Mouse (Mus musculus): ENCODE results near the gene Dmrtc2. TPM values are rescaled to one million over a fixed set of nuclear protein-coding genes. Genes with fewer than 3 reads are reported as not detected.

Dmrtc2 gene
- polyA plus RNA-seq, 1 experiment from 2014 or later = not detected

GRCm38 (mm10) chr7:24919728-24920127, 49.9 kb downstream of the Dmrtc2 start:
- WGBS = 89% methylated on average over 9 of the region's 9 CpGs
- Histone ChIP-seq H3K9me3 (ENCODE audit: control insufficient read depth, low read length) (no peaks in the 10 kb centered on the region), H3K9ac (ENCODE audit: low read length) (no peak overlapping the region), H3K27me3 (ENCODE audit: control insufficient read depth, insufficient read depth, low read length) (no peaks in the 10 kb centered on the region), H3K36me3 (ENCODE audit: control insufficient read depth, insufficient read depth, low read length) (peaks cover 31% of the 10 kb centered on the region), H3K27ac (ENCODE audit: low read depth, low read length) (no peak overlapping the region), H3K4me3 (ENCODE audit: low read depth, low read length) (no peak overlapping the region), H3K4me2 (ENCODE audit: low read depth) (no peak overlapping the region), H3K4me1 (ENCODE audit: control insufficient read depth, insufficient read depth, low read length) (no peaks in the 10 kb centered on the region)
- DNase-seq (ENCODE audit: low spot score) (no peak), ATAC-seq (ENCODE audit: insufficient read depth, low FRiP score, low TSS enrichment) (no peak)

Other genes with a start within 250 kb of the Dmrtc2 start
- gene Lypd3, start 233.5 kb upstream of the Dmrtc2 start, polyA plus RNA-seq (2014; fragmentation: Nextera tagmentation; extraction: Ambion mirVana) = 0.76 and 0.99 TPM in 2 replicates
- gene Tex101, start 193.4 kb upstream of the Dmrtc2 start, polyA plus RNA-seq (2014; fragmentation: Nextera tagmentation; extraction: Ambion mirVana) = not detected in 2 replicates
- not detected in 2 replicates for gene BC049730, start 160.8 kb upstream of the Dmrtc2 start, polyA plus RNA-seq (2014; fragmentation: Nextera tagmentation; extraction: Ambion mirVana)
- not detected in 2 replicates for gene Gm4763, start 143.1 kb upstream of the Dmrtc2 start, polyA plus RNA-seq (2014; fragmentation: Nextera tagmentation; extraction: Ambion mirVana)
- not detected in 2 replicates for gene Cd177, start 109.7 kb upstream of the Dmrtc2 start, polyA plus RNA-seq (2014; fragmentation: Nextera tagmentation; extraction: Ambion mirVana)
- gene Ceacam10, start 92.9 kb upstream of the Dmrtc2 start, polyA plus RNA-seq (2014; fragmentation: Nextera tagmentation; extraction: Ambion mirVana) = not detected in 2 replicates
- gene Gm9844, start 7.8 kb upstream of the Dmrtc2 start, polyA plus RNA-seq (2014; fragmentation: Nextera tagmentation; extraction: Ambion mirVana) = 21.0 and 23.9 TPM in 2 replicates
- gene Lypd4, start 116 bp upstream of the Dmrtc2 start, polyA plus RNA-seq (2014; fragmentation: Nextera tagmentation; extraction: Ambion mirVana) = not detected in 2 replicates
- gene Rps19, start 14.3 kb downstream of the Dmrtc2 start, polyA plus RNA-seq (2014; fragmentation: Nextera tagmentation; extraction: Ambion mirVana) = 1,782 and 1,828 TPM in 2 replicates
- gene Cd79a, start 27.3 kb downstream of the Dmrtc2 start, polyA plus RNA-seq (2014; fragmentation: Nextera tagmentation; extraction: Ambion mirVana) = 0.27 TPM in 1 of 2 replicates, not detected in the other
- 52.3 and 56.5 TPM in 2 replicates for gene Arhgef1, start 32.9 kb downstream of the Dmrtc2 start, polyA plus RNA-seq (2014; fragmentation: Nextera tagmentation; extraction: Ambion mirVana)
- gene Gm4881, start 74.4 kb downstream of the Dmrtc2 start, polyA plus RNA-seq (2014; fragmentation: Nextera tagmentation; extraction: Ambion mirVana) = 0.28 and 0.86 TPM in 2 replicates
- gene Rabac1, start 102.7 kb downstream of the Dmrtc2 start, polyA plus RNA-seq (2014; fragmentation: Nextera tagmentation; extraction: Ambion mirVana) = 111 and 118 TPM in 2 replicates
- gene Atp1a3, start 135.9 kb downstream of the Dmrtc2 start, polyA plus RNA-seq (2014; fragmentation: Nextera tagmentation; extraction: Ambion mirVana) = 50.6 and 59.9 TPM in 2 replicates
- gene Grik5, start 202.3 kb downstream of the Dmrtc2 start, polyA plus RNA-seq (2014; fragmentation: Nextera tagmentation; extraction: Ambion mirVana) = 8.9 and 9.6 TPM in 2 replicates
- 29.3 and 29.6 TPM in 2 replicates for gene Zfp574, start 202.5 kb downstream of the Dmrtc2 start, polyA plus RNA-seq (2014; fragmentation: Nextera tagmentation; extraction: Ambion mirVana)